Mouse (Mus musculus): ENCODE results near the gene Mab21l2. TPM values are rescaled to one million over a fixed set of nuclear protein-coding genes. Genes with fewer than 3 reads are reported as not detected.

Mab21l2 gene
- total and polyA plus RNA-seq, 3 experiments: 0.08 TPM; not detected in 2

- H3K9ac ChIP-seq (ENCODE audit: insufficient read depth, low read depth): no peak overlapping the region
- H3K27me3 ChIP-seq (replicated peaks): no peaks in the 10 kb centered on the region
- H3K4me2 ChIP-seq (ENCODE audit: insufficient read depth, low read depth, poor library complexity, severe bottlenecking): no peak overlapping the region
- H3K79me2 ChIP-seq (replicated peaks; ENCODE audit: control insufficient read depth, extremely low read depth, insufficient read depth, poor library complexity, severe bottlenecking): no peaks in the 10 kb centered on the region
- no peak for TF ChIP-seq SMC3 (IDR thresholded peaks at IDR 0.05; ENCODE audit: low read depth, low read length)
- no peak for TF ChIP-seq E2F4 (IDR thresholded peaks at IDR 0.05; ENCODE audit: insufficient replicate concordance, low read depth, low read length)
- TF ChIP-seq RAD21 (IDR thresholded peaks at IDR 0.05; ENCODE audit: low read depth, low read length): no peak
- no peak for TF ChIP-seq IRF4 (IDR thresholded peaks at IDR 0.05; ENCODE audit: low read depth, low read length)
- TF ChIP-seq NELFE (IDR thresholded peaks at IDR 0.05; ENCODE audit: low read depth, low read length): no peak
- no peak for TF ChIP-seq NRF1 (IDR thresholded peaks at IDR 0.05; ENCODE audit: low read depth, low read length)
- no peaks in the 10 kb centered on the region for H3K4me1 ChIP-seq (ENCODE audit: control insufficient read depth in 1 of 2, insufficient read depth in 2 of 2)
- H3K4me3 ChIP-seq (replicated peaks in 1 of 3; ENCODE audit: low read depth in 2 of 3, low read length in 2 of 3, poor library complexity in 1 of 3): no peak overlapping the region
- no peak overlapping the region for H3K27ac ChIP-seq (ENCODE audit: insufficient read depth, low read depth)
- H3K36me3 ChIP-seq (replicated peaks in 1 of 2; ENCODE audit: control insufficient read depth in 1 of 2, insufficient read depth in 1 of 2, low read length in 1 of 2): no peaks in the 10 kb centered on the region
- H3K9me3 ChIP-seq (replicated peaks; ENCODE audit: low read length): no peaks in the 10 kb centered on the region
- in situ Hi-C loops (cut with MboI; ENCODE audit: low pct_ligation_motif_present, low pct_unique_long_range_greater_than_20kb, low sequenced_read_pairs) (no loop called here), dilution Hi-C loops (cut with MboI; ENCODE audit: extremely low pct_ligation_motif_present, extremely low pct_unique_long_range_greater_than_20kb, low sequenced_read_pairs) (no loop called here)
- DNase-seq (ENCODE audit: extremely low read depth): no peak
These were observed 24.3 kb upstream of the Mab21l2 start for GRCm38 (mm10) chr3:86572519-86573244.

- H3K27me3 ChIP-seq (replicated peaks): no peaks in the 10 kb centered on the region
- in situ Hi-C loops (cut with MboI; ENCODE audit: low pct_ligation_motif_present, low pct_unique_long_range_greater_than_20kb, low sequenced_read_pairs) (no loop called here), dilution Hi-C loops (cut with MboI; ENCODE audit: extremely low pct_ligation_motif_present, extremely low pct_unique_long_range_greater_than_20kb, low sequenced_read_pairs) (no loop called here)
- no peaks in the 10 kb centered on the region for H3K9me3 ChIP-seq (replicated peaks; ENCODE audit: low read length)
- no peaks in the 10 kb centered on the region for H3K79me2 ChIP-seq (replicated peaks; ENCODE audit: control insufficient read depth, extremely low read depth, insufficient read depth, poor library complexity, severe bottlenecking)
- no peaks in the 10 kb centered on the region for H3K36me3 ChIP-seq (replicated peaks in 1 of 2; ENCODE audit: control insufficient read depth in 1 of 2, insufficient read depth in 1 of 2, low read length in 1 of 2)
- no peak overlapping the region for H3K27ac ChIP-seq (ENCODE audit: insufficient read depth, low read depth)
- H3K4me2 ChIP-seq (ENCODE audit: insufficient read depth, low read depth, poor library complexity, severe bottlenecking): no peak overlapping the region
- H3K4me3 ChIP-seq (replicated peaks in 1 of 3; ENCODE audit: low read depth in 2 of 3, low read length in 2 of 3, poor library complexity in 1 of 3): no peak overlapping the region
- no peak overlapping the region for H3K9ac ChIP-seq (ENCODE audit: insufficient read depth, low read depth)
- no peak for DNase-seq (ENCODE audit: extremely low read depth)
- no peak for TF ChIP-seq RAD21 (IDR thresholded peaks at IDR 0.05; ENCODE audit: low read depth, low read length)
- TF ChIP-seq NELFE (IDR thresholded peaks at IDR 0.05; ENCODE audit: low read depth, low read length): no peak
- no peak for TF ChIP-seq NRF1 (IDR thresholded peaks at IDR 0.05; ENCODE audit: low read depth, low read length)
- TF ChIP-seq UBTF (IDR thresholded peaks at IDR 0.05; ENCODE audit: low read depth, low read length): no peak
- no peak for TF ChIP-seq USF2 (conservative IDR thresholded peaks at IDR 0.05; ENCODE audit: low read depth, low read length)
- TF ChIP-seq MAZ (IDR thresholded peaks at IDR 0.05; ENCODE audit: low read depth, low read length): no peak
- no peak for TF ChIP-seq POLR2AphosphoS2 (IDR thresholded peaks at IDR 0.05; ENCODE audit: low read depth, low read length)
- TF ChIP-seq RCOR1 (conservative IDR thresholded peaks at IDR 0.05; ENCODE audit: low read depth, low read length): no peak
- TF ChIP-seq IRF4 (IDR thresholded peaks at IDR 0.05; ENCODE audit: low read depth, low read length): no peak
- no peak for TF ChIP-seq ZMIZ1 (IDR thresholded peaks at IDR 0.05; ENCODE audit: low read depth, low read length)
- no peak for TF ChIP-seq MAX (IDR thresholded peaks at IDR 0.05; ENCODE audit: low read length)
- TF ChIP-seq ZKSCAN1 (IDR thresholded peaks at IDR 0.05; ENCODE audit: borderline replicate concordance, low read depth, low read length): no peak
- H3K4me1 ChIP-seq (ENCODE audit: control insufficient read depth in 1 of 2, insufficient read depth in 2 of 2): no peaks in the 10 kb centered on the region
These were observed 23.1 kb upstream of the Mab21l2 start for GRCm38 (mm10) chr3:86571518-86571917.
